Mouse (Mus musculus): ENCODE measurements at regions not wholly inside any gene's neighbourhood (a gene's known extent, or its start where the extent isn't known, plus 50 kb on each side); places are given as distances from the start of the nearest gene placed in this dataset.
"Not testable (repeated sequence)": the region's sequence is repeated elsewhere in the genome, so short reads cannot be mapped to it uniquely, and the experiment has no call there.

DNA sequence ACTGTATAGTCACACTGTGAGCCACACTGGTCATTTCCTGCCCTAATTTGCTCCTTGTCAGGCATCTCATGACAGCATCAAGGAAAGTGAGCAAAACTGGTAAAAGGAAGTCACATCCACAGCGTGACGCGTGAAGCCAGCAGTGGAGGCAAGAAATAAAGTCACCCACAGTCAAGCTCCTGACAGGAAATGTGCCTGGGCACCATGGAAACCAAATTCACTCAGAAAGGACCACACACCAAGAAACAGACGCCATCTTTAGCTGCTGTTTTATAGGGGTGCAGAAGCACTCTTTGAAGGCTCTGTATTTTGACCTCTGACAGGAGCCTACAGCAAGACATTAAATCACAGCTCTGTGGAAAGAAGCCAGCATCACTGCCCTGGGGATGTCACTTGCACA, 115.4 kb upstream of the Rybp start:
- H3K36me3 ChIP-seq (ENCODE audit: inconsistent target), result no peaks in the 10 kb centered on the region
- H3K4me3 ChIP-seq (ENCODE audit: inconsistent target), result no peak overlapping the region
- H3K27ac ChIP-seq, result peak overlapping the region; percentile 19
- WGBS (ENCODE audit: missing documents), result 33% methylated on average over 4 of the region's 4 CpGs
- H3K79me2 ChIP-seq (ENCODE audit: inconsistent target), result no peaks in the 10 kb centered on the region

DNA sequence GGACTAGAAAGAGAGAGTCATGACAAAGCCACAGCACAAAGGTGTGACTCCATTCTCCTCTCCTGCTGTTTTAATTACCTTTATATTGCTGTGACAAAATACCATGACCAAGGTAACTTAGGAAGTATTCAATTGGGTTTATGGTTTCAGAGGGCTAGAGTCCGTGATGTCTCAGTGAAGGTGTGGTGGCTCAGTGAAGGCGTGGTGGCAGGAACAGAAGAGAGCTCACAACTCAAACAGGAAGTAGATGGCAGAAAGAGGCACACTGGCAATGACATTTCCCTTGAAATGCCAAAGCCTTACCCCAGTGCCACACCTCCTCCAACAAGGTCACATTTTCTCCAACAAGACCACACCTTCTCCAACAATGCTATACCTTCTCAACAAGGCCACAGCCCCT, 114.4 kb upstream of the Rybp start:
- Histone ChIP-seq H3K4me3 (ENCODE audit: inconsistent target) (no peak overlapping the region), H3K27ac (0 out of 2 replicates have a peak overlapping the region, but pooled peaks have one; percentile 17), H3K36me3 (ENCODE audit: inconsistent target) (no peaks in the 10 kb centered on the region), H3K79me2 (ENCODE audit: inconsistent target) (no peaks in the 10 kb centered on the region)
- 87% methylated on average over 2 of the region's 2 CpGs for WGBS (ENCODE audit: missing documents)

DNA sequence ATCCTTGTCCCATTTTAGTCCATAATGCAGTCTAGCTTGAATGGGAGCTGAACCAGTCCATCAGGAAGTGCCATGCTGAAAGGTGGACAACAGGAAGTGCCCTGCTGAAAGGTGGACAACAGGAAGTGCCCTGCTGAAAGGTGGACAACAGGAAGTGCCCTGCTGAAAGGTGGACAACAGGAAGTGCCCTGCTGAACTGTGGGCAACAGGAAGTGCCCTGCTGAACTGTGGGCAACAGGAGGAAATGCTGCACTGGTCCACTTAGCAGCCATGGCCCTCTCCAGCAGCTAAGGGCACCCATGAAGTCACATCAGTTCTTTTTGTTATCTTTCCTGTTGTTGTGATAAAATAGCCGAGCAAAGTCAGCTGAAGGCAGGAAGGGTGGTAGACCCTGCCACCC, 112.1 kb upstream of the Rybp start:
- 57% methylated on average over 1 of the region's 1 CpGs for WGBS (ENCODE audit: missing documents)
- not testable (repeated sequence) for H3K27ac ChIP-seq; H3K79me2 ChIP-seq (ENCODE audit: inconsistent target); H3K36me3 ChIP-seq (ENCODE audit: inconsistent target); H3K4me3 ChIP-seq (ENCODE audit: inconsistent target)

DNA sequence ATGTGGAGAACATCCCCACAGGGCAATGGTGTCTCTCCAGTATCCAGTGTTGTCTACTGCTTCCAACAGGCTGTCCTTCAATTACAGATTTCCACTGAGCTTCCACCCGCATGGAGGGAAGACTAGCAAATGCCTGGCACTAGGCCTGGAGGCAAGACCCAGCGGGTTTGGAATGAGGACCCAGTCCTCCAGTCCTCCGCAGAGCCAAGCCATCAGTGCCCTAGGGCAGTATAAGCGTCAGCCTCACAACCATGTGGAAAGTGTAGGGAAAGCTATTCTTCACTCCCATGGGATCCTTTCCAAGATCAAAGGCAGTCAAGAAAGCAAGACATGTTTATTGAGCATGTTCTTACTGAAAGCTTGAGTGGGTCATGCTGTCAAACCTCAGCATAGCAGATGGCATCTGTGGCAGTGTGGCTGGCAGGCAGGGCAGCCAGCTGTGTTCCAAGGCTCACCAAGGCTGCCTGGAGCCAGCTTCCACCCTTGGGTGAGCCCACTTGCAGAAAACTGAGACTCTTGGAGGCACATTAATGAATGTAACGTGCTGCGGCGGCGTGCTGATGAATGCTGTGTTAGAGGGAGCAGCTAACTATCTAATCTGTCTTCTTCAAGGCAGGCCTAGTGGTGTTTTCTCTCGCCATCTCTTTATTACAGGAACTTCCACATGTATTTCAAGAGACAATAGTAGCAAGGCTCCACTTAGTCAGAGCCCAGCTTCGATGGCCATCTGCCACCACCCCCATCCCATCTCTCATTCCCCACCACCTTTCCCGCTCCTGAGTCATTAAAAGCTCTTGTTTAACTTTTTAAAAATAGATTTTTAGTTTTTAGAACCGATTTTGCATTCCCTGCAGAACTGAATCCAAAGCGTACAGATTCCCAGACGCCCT, 109.3 kb upstream of the Rybp start:
- H3K4me3 ChIP-seq (ENCODE audit: inconsistent target), result no peak overlapping the region
- 94% methylated on average over 14 of the region's 14 CpGs for WGBS (ENCODE audit: missing documents)
- H3K36me3 ChIP-seq (ENCODE audit: inconsistent target), result no peaks in the 10 kb centered on the region
- no peak overlapping the region for H3K27ac ChIP-seq
- H3K79me2 ChIP-seq (ENCODE audit: inconsistent target), result no peaks in the 10 kb centered on the region

DNA sequence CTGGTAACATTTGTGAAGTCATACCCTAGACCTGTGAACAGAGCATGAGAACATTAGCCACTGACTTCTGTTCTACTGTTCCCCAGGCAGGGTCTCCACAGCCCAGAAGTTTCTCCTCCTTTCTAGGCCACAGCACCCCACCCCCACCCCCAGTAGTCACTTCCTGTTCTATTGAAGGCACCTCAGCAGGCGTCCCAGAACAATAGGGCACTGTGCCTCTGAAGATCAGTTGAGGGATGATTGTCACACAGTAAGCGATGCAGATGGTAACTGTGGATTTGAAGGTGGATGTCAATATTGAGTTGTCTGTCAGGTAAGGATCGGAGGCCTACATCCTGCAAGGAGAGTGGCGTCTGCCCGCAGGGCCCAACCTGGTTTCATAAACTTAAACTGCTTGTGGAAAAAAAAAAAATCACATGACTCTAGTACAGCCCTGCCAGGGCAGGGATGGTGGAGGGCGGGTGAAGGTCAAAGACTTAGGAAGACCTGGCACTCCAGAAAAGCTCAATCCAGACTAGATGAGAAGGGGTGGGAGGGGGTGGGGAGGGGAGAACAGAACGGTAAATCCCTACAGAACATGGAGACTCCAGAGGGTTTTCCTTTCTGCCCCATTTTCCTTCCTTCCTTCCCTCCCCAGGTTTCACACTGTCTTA, 103.1 kb upstream of the Rybp start:
- no peak overlapping the region for H3K4me3 ChIP-seq (ENCODE audit: inconsistent target)
- no peak overlapping the region for H3K27ac ChIP-seq
- no peaks in the 10 kb centered on the region for H3K36me3 ChIP-seq (ENCODE audit: inconsistent target)
- 87% methylated on average over 6 of the region's 7 CpGs for WGBS (ENCODE audit: missing documents)
- no peaks in the 10 kb centered on the region for H3K79me2 ChIP-seq (ENCODE audit: inconsistent target)

DNA sequence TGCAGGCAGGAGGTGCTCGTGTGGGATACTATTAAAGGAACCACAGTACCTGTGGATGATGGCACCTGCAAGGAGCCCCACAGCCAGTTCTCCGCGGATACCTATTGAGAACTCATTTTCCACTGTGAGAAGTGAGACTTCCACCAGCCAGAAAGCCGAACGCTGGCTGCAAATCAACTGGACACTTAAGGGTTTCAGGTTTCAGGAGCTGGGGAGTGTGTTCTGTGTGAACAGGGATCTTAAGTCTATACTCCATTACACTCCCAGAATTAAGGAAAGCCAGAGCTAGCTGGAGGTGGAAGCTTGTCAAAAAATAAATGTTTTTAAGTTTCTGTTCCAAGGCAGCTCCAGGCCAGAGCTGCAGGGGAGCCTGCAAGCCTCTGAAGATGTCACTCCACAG, 99.8 kb upstream of the Rybp start:
- WGBS (ENCODE audit: missing documents), result 83% methylated on average over 5 of the region's 5 CpGs
- H3K79me2 ChIP-seq (ENCODE audit: inconsistent target), result no peaks in the 10 kb centered on the region
- no peak overlapping the region for H3K27ac ChIP-seq
- no peak overlapping the region for H3K4me3 ChIP-seq (ENCODE audit: inconsistent target)
- no peaks in the 10 kb centered on the region for H3K36me3 ChIP-seq (ENCODE audit: inconsistent target)

DNA sequence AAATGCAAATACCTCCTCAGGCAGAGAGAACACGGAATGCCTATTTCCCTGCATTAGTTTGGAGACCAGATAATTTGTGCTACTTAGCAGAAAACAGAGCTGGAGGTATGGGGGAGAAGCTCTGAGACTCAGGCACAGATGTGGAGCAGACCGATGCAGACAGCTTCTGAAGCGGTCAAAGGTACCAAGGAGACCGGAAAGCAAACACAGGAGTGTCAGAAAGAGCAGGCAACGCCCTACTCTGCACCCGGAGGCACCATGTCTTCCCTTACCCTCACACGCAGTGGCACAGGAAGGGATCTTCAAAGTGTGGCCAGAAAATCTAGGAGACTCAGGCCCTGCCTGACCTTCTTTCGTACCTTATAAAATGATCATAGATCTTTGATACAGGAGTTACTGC, 98.4 kb upstream of the Rybp start:
- 89% methylated on average over 8 of the region's 8 CpGs for WGBS (ENCODE audit: missing documents)
- Histone ChIP-seq H3K79me2 (ENCODE audit: inconsistent target) (no peaks in the 10 kb centered on the region), H3K27ac (no peak overlapping the region), H3K36me3 (ENCODE audit: inconsistent target) (no peaks in the 10 kb centered on the region), H3K4me3 (ENCODE audit: inconsistent target) (no peak overlapping the region)

DNA sequence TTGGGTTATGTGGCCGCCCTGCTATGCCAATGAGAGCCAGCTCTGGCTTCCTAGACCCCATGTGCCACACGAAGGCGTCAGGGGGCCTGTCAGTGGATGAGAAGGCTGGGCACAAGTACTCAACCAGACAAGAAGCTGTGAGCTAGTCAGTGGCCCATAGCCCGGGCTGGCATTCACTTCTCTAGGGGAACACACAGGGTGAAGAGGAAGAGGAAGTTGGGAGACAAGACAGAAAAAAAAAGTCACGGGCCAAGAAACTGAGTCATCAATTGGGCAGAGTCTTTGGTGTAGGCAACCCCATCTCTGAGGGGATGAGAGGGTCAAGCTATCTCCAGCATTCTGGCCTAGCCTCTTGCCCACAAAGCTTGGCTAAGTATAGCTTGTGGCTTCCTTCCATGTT, 93.8 kb upstream of the Rybp start:
- 8% methylated on average over 5 of the region's 5 CpGs for WGBS (ENCODE audit: missing documents)
- Histone ChIP-seq H3K27ac (peak overlapping the region; percentile 83), H3K4me3 (ENCODE audit: inconsistent target) (no peak overlapping the region), H3K36me3 (ENCODE audit: inconsistent target) (no peaks in the 10 kb centered on the region), H3K79me2 (ENCODE audit: inconsistent target) (no peaks in the 10 kb centered on the region)

DNA sequence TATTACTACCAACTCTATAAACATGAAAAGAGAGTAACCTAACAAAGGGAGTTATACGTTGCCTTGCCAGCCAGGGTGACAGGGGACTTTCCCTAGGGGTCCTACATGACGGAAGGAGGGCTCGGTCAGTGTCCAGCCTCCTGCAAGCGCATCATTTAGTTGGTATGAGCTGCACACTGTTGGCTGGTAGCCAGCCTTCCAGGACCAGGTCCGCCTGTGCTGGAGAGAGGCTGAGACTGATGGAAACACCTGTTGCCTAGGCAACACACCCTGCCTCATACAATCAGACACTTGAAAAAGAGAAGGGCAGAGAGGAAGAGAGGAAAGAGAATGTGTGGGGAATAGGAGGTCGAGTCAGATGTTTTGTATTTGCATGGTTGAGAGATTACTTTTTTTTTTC, 93.3 kb upstream of the Rybp start:
- Histone ChIP-seq H3K79me2 (ENCODE audit: inconsistent target) (no peaks in the 10 kb centered on the region), H3K4me3 (ENCODE audit: inconsistent target) (no peak overlapping the region), H3K27ac (peak overlapping the region; percentile 83), H3K36me3 (ENCODE audit: inconsistent target) (no peaks in the 10 kb centered on the region)
- WGBS (ENCODE audit: missing documents), result 78% methylated on average over 6 of the region's 6 CpGs

DNA sequence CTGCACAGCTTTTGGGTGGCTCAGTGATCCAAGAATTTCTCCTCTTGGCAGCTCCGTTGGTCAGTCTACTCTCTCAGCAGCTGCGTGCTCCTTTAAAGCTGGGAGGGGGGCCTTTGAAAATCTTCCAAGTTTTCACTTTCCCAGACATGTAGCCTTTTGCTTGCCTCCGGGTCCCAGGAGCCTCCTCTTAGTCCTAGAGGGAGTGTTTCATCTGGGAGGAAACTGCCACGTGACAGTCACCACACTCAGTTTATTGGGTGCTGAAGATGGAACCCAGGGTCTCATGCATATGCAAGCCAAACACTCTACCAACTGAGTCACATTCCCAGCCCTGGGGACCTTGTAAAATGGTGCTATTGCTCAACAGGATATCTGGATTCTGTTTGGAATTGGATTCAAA, 92.5 kb upstream of the Rybp start:
- Histone ChIP-seq H3K79me2 (ENCODE audit: inconsistent target) (no peaks in the 10 kb centered on the region), H3K4me3 (ENCODE audit: inconsistent target) (no peak overlapping the region), H3K36me3 (ENCODE audit: inconsistent target) (no peaks in the 10 kb centered on the region), H3K27ac (no peak overlapping the region)
- WGBS (ENCODE audit: missing documents), result 97% methylated on average over 4 of the region's 4 CpGs

DNA sequence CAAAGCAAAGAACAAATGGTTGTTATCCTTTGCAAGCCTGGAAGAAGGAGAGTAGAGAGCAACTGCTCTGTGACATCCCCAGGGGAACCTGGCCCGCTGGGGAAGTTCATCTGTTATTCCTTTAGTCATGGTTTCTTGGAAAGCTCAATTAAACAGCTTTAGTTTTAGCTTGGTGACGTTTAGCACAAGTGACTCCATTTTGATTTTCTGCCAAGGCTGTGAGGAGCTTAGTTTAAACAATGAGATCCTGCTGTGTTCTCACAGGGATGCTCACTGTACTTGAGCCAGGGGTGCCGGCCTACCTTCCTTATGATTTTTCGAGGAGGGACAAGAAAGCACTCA, 91.2 kb upstream of the Rybp start:
- no peaks in the 10 kb centered on the region for H3K79me2 ChIP-seq (ENCODE audit: inconsistent target)
- no peaks in the 10 kb centered on the region for H3K36me3 ChIP-seq (ENCODE audit: inconsistent target)
- WGBS (ENCODE audit: missing documents), result 98% methylated on average over 4 of the region's 4 CpGs
- no peak overlapping the region for H3K27ac ChIP-seq
- no peak overlapping the region for H3K4me3 ChIP-seq (ENCODE audit: inconsistent target)

DNA sequence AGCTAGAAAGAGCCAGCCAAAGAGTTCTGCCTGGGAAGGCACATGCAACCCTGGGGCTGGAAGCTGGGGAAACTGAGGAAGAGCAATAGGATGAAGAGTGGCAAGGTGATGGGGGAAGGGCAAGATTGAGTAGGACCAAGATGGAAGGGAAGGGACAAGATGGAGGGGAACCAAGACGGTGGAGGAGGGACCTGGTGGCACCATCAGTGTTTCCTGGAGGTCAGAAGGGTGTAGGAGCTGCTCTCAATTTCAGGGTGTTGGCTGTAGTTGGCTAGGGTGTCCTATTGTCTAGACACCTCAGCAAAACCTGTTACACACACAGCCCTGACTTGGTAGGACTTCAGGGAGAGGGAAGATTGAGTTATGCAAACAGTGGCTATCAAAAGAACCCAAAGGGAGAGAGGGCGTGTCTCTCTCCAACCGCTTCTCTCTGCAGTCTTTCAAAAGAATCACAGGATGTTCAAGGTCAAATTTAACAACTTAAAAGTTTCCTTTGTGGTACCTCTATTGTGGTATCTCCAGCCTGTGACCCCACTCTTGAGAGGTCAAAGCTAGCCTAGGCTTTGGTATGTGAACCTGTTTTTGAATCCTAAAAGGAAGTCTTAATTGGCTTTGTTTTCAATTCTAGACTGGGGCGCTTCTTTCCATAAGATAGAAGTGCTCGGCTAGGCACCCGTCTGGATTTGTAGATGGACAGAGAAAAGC, 90.7 kb upstream of the Rybp start:
- Histone ChIP-seq H3K27ac (no peak overlapping the region), H3K79me2 (ENCODE audit: inconsistent target) (no peaks in the 10 kb centered on the region), H3K4me3 (ENCODE audit: inconsistent target) (no peak overlapping the region), H3K36me3 (ENCODE audit: inconsistent target) (no peaks in the 10 kb centered on the region)
- 83% methylated on average over 6 of the region's 6 CpGs for WGBS (ENCODE audit: missing documents)

DNA sequence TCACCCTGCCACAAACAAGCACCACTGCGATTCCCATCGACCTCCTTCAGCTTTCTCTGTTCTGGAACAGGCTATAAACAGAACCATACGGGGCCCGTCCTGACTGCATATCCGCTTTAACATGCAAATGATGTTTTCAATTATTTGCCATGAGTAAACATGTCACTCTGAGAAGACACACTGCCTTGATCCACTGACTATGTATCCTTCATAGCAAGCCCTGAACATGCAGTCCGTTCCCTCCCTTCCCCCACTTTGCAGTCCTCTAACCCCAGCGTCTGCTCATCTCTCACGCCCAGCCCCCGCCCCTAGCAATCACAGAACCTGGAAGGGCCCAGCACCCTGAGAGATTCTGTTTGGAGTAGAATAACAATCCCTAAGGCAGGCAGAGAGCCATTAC, 89.4 kb upstream of the Rybp start:
- no peaks in the 10 kb centered on the region for H3K79me2 ChIP-seq (ENCODE audit: inconsistent target)
- WGBS (ENCODE audit: missing documents), result 74% methylated on average over 9 of the region's 9 CpGs
- H3K36me3 ChIP-seq (ENCODE audit: inconsistent target), result no peaks in the 10 kb centered on the region
- H3K4me3 ChIP-seq (ENCODE audit: inconsistent target), result no peak overlapping the region
- no peak overlapping the region for H3K27ac ChIP-seq

DNA sequence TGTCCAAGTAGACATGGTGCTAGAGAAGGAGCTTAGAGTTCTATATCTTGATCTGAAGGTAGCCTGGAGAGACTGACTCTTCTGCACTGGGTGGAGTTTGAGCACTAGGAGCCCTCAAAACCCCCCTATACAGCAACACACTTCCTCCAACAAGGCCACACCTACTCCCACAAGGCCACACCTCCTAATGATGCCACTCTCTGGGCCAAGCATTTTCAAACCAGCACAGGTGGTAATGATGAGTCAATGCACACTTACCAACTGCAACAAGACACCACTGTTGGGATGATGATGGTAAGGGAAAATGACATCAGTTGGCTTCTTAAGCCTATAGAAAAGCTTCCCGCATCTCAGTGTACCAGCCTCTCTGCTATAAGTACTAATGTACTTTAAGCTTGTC, 83.5 kb upstream of the Rybp start:
- no peaks in the 10 kb centered on the region for H3K36me3 ChIP-seq (ENCODE audit: inconsistent target)
- WGBS (ENCODE audit: missing documents), result 87% methylated on average over 1 of the region's 1 CpGs
- no peak overlapping the region for H3K4me3 ChIP-seq (ENCODE audit: inconsistent target)
- no peak overlapping the region for H3K27ac ChIP-seq
- no peaks in the 10 kb centered on the region for H3K79me2 ChIP-seq (ENCODE audit: inconsistent target)

DNA sequence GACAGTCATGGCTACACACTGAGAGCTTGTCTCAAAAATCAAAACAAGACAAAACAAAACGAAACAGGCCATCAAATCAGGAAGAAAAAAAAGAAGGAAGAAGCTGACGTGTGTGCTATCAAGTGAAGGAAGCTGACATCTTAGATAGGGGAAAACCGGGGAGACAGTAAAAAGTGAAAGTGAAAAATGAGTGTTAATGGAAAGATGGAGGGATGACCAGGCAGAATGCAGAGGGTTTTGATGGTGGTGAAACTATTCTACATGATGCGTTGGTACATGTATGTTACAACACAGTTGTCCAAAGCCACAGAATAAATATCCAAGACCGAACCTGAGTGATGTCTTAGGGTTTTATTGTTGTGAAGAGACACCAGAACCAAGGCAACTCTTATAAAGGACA, 83.1 kb upstream of the Rybp start:
- Histone ChIP-seq H3K27ac (0 out of 2 replicates have a peak overlapping the region, but pooled peaks have one; percentile 4), H3K79me2 (ENCODE audit: inconsistent target) (no peaks in the 10 kb centered on the region), H3K36me3 (ENCODE audit: inconsistent target) (no peaks in the 10 kb centered on the region), H3K4me3 (ENCODE audit: inconsistent target) (no peak overlapping the region)
- WGBS (ENCODE audit: missing documents), result 25% methylated on average over 5 of the region's 5 CpGs

Measured in macrophage (primary cell).